Mouse (Mus musculus) CD4-positive, CD25-positive, alpha-beta regulatory T cell, adult 2 months (primary cell): ENCODE measurements around the gene Il17ra.

Source experiments
- DNase-seq: peaks from one replicate; pipeline ENCODE4 v3.0.0-alpha.2; 2012; ENCODE audit warnings: low read depth, low spot score

Gene Il17ra

GRCm38 (mm10) chr6:120471991-120472441, 9.0 kb downstream of the Il17ra start:
- peak; percentile 16 for DNase-seq

GRCm38 (mm10) chr6:120472455-120473140, 9.6 kb downstream of the Il17ra start:
- DNase-seq = no peak

GRCm38 (mm10) chr6:120473427-120473826, 10.4 kb downstream of the Il17ra start:
- DNase-seq = no peak

- no peak for DNase-seq
Measured at GRCm38 (mm10) chr6:120475288-120475687, 12.2 kb downstream of the Il17ra start.

- DNase-seq = no peak
Measured at GRCm38 (mm10) chr6:120479302-120479701, 16.3 kb downstream of the Il17ra start.

GRCm38 (mm10) chr6:120480361-120480760, 17.3 kb downstream of the Il17ra start:
- no peak for DNase-seq

GRCm38 (mm10) chr6:120481538-120481937, 18.5 kb downstream of the Il17ra start:
- DNase-seq = peak; percentile 77

GRCm38 (mm10) chr6:120482021-120482420, 19.0 kb downstream of the Il17ra start:
- DNase-seq = no peak

GRCm38 (mm10) chr6:120482756-120483155, 19.7 kb downstream of the Il17ra start:
- no peak for DNase-seq

- peak; percentile 85 for DNase-seq
Measured at GRCm38 (mm10) chr6:120483211-120483626, 20.2 kb downstream of the Il17ra start.

- peak; percentile 39 for DNase-seq
Measured at GRCm38 (mm10) chr6:120485038-120485437, 22.0 kb downstream of the Il17ra start.

- peak; percentile 72 for DNase-seq
Measured at GRCm38 (mm10) chr6:120486051-120486510, 23.0 kb downstream of the Il17ra start.

- DNase-seq = peak; percentile 65
Measured at GRCm38 (mm10) chr6:120488647-120489046, 25.6 kb downstream of the Il17ra start.

- DNase-seq = no peak
Measured at GRCm38 (mm10) chr6:120489461-120489860, 26.4 kb downstream of the Il17ra start.

- no peak for DNase-seq
Measured at GRCm38 (mm10) chr6:120491064-120491463, 28.0 kb downstream of the Il17ra start.

- DNase-seq = no peak
Measured at GRCm38 (mm10) chr6:120491862-120492498, 28.9 kb downstream of the Il17ra start.

GRCm38 (mm10) chr6:120492499-120493373, 29.7 kb downstream of the Il17ra start:
- DNase-seq = peak; percentile 65

- DNase-seq = peak; percentile 69
Measured at GRCm38 (mm10) chr6:120493374-120494181, 30.5 kb downstream of the Il17ra start, which contains the start of gene Tmem121b. Gene Tmem121b, minus strand, starts transcription at chr6:120493807.

GRCm38 (mm10) chr6:120496544-120496943, 33.5 kb downstream of the Il17ra start:
- DNase-seq = no peak

GRCm38 (mm10) chr6:120504051-120504450, 41.0 kb downstream of the Il17ra start:
- no peak for DNase-seq

GRCm38 (mm10) chr6:120505531-120505930, 42.5 kb downstream of the Il17ra start:
- DNase-seq = no peak
